Mouse (Mus musculus) brown adipose tissue, adult 24 weeks (tissue): ENCODE data around the gene Ppp2r5c. TPM values are rescaled to one million over a fixed set of nuclear protein-coding genes. Genes with fewer than 3 reads are reported as not detected.

Experiments
- H3K27ac ChIP-seq: fragments of 200-500 bp; replicated peaks from 2 replicates; pipeline ENCODE4 v1.5.1; 2012; ENCODE audit warnings: low read depth, mild to moderate bottlenecking, low read length
- H3K4me1 ChIP-seq: fragments of 200-500 bp; 2 replicates; pipeline ENCODE4 v1.6.1; 2012; ENCODE audit warnings: low read length, mixed read lengths; ENCODE audit not compliant: control insufficient read depth, insufficient read depth, insufficient read length
- H3K4me3 ChIP-seq: fragments of 200-500 bp; 2 replicates; pipeline ENCODE4 v1.5.1; 2012; ENCODE audit warnings: low read depth, mild to moderate bottlenecking, low read length, moderate library complexity; ENCODE audit not compliant: insufficient read depth
- polyA plus RNA-seq: library from polyadenylated mRNA; stranded (reverse); fragments of >200 nt; gene quantifications from 2 replicates; pipeline ENCODE4 v1.2.4, GENCODE M21; 2012; ENCODE audit not compliant: missing spikeins, insufficient read depth, insufficient read length

Ppp2r5c gene
- polyA plus RNA-seq, 1 experiment, result 64.3 TPM

- Histone ChIP-seq H3K4me3 (no peak overlapping the region), H3K4me1 (peaks cover 61% of the 10 kb centered on the region), H3K27ac (no peak overlapping the region)
Observed at GRCm38 (mm10) chr12:110506046-110506445, 59.1 kb downstream of the Ppp2r5c start.

- H3K27ac ChIP-seq, result no peak overlapping the region
- H3K4me1 ChIP-seq, result peaks cover 62% of the 10 kb centered on the region
- no peak overlapping the region for H3K4me3 ChIP-seq
Observed at GRCm38 (mm10) chr12:110507714-110508297, 60.9 kb downstream of the Ppp2r5c start.

GRCm38 (mm10) chr12:110508680-110509079 is 61.8 kb downstream of the Ppp2r5c start:
- no peak overlapping the region for H3K4me3 ChIP-seq
- no peak overlapping the region for H3K27ac ChIP-seq
- peaks cover 62% of the 10 kb centered on the region for H3K4me1 ChIP-seq

GRCm38 (mm10) chr12:110510171-110510871 is 63.4 kb downstream of the Ppp2r5c start:
- Histone ChIP-seq H3K4me1 (peaks cover 53% of the 10 kb centered on the region), H3K27ac (peak overlapping the region; percentile 37), H3K4me3 (no peak overlapping the region)

- H3K4me1 ChIP-seq, result peaks cover 53% of the 10 kb centered on the region
- H3K4me3 ChIP-seq, result no peak overlapping the region
- H3K27ac ChIP-seq, result no peak overlapping the region
Observed at GRCm38 (mm10) chr12:110511201-110511600, 64.3 kb downstream of the Ppp2r5c start.

- peaks cover 55% of the 10 kb centered on the region for H3K4me1 ChIP-seq
- no peak overlapping the region for H3K4me3 ChIP-seq
- H3K27ac ChIP-seq, result no peak overlapping the region; the same call in 1 of the 2 replicates
Observed at GRCm38 (mm10) chr12:110511856-110512433, 65.0 kb downstream of the Ppp2r5c start.

- Histone ChIP-seq H3K4me3 (no peak overlapping the region), H3K4me1 (peaks cover 52% of the 10 kb centered on the region), H3K27ac (no peak overlapping the region)
Observed at GRCm38 (mm10) chr12:110512884-110513283, 66.0 kb downstream of the Ppp2r5c start.

- Histone ChIP-seq H3K4me3 (no peak overlapping the region), H3K27ac (no peak overlapping the region), H3K4me1 (peaks cover 32% of the 10 kb centered on the region)
Observed at GRCm38 (mm10) chr12:110515676-110516075, 68.8 kb downstream of the Ppp2r5c start.

- no peak overlapping the region for H3K4me3 ChIP-seq
- no peak overlapping the region for H3K27ac ChIP-seq
- H3K4me1 ChIP-seq, result peaks cover 7% of the 10 kb centered on the region
Observed at GRCm38 (mm10) chr12:110520236-110520987, 73.5 kb downstream of the Ppp2r5c start.

GRCm38 (mm10) chr12:110523526-110523925 is 76.6 kb downstream of the Ppp2r5c start:
- Histone ChIP-seq H3K27ac (no peak overlapping the region), H3K4me1 (no peaks in the 10 kb centered on the region), H3K4me3 (no peak overlapping the region)

- H3K4me1 ChIP-seq, result peaks cover 4% of the 10 kb centered on the region
- H3K4me3 ChIP-seq, result no peak overlapping the region
- no peak overlapping the region for H3K27ac ChIP-seq
Observed at GRCm38 (mm10) chr12:110532711-110533110, 85.8 kb downstream of the Ppp2r5c start.

GRCm38 (mm10) chr12:110533151-110533550 is 86.2 kb downstream of the Ppp2r5c start:
- Histone ChIP-seq H3K4me1 (peaks cover 4% of the 10 kb centered on the region), H3K27ac (no peak overlapping the region), H3K4me3 (no peak overlapping the region)

- Histone ChIP-seq H3K4me1 (peaks cover 4% of the 10 kb centered on the region), H3K27ac (no peak overlapping the region), H3K4me3 (no peak overlapping the region)
Observed at GRCm38 (mm10) chr12:110533832-110534231, 86.9 kb downstream of the Ppp2r5c start.

GRCm38 (mm10) chr12:110535361-110535760 is 88.4 kb downstream of the Ppp2r5c start:
- H3K27ac ChIP-seq, result no peak overlapping the region
- H3K4me3 ChIP-seq, result no peak overlapping the region
- H3K4me1 ChIP-seq, result peaks cover 4% of the 10 kb centered on the region

GRCm38 (mm10) chr12:110537751-110538150 is 90.8 kb downstream of the Ppp2r5c start:
- Histone ChIP-seq H3K4me3 (no peak overlapping the region), H3K4me1 (peaks cover 4% of the 10 kb centered on the region), H3K27ac (peak overlapping the region; percentile 11; the same call in 1 of the 2 replicates)
